8 mouse cellular contexts compared by ENCODE assay signal in genomic region chr3:88216116-88216515, GRCm38 (mm10). TPM values are rescaled to one million over a fixed set of nuclear protein-coding genes. Genes with fewer than 3 reads are reported as not detected.
A peak's percentile ranks its signal among the peaks of the same experiment; 100 is the strongest.
DNase-seq lines count a peak whose midpoint lies in the region; ATAC-seq lines count a peak whose summit lies in the region.

No protein-coding gene starts in this region.

- H3K4me3 ChIP-seq in neural tube, embryonic 11.5 days (ENCODE audit: low read depth, low read length), result peak overlapping the region; percentile 59
- peak overlapping the region; percentile 21; the same call in 1 of the 2 replicates for H3K4me3 ChIP-seq in liver, embryonic 12.5 days
- no peak overlapping the region; the same call in 1 of the 2 replicates for H3K4me3 ChIP-seq in stomach, embryonic 15.5 days (replicated peaks)

- peak overlapping the region; percentile 64 for H3K4me2 ChIP-seq in neural tube, embryonic 11.5 days (ENCODE audit: low read depth)
- H3K4me2 ChIP-seq in liver, embryonic 12.5 days, result peak overlapping the region; percentile 50
- H3K4me2 ChIP-seq in stomach, embryonic 15.5 days, result peak overlapping the region; percentile 49

- peaks cover 87% of the 10 kb centered on the region for H3K27me3 ChIP-seq in neural tube, embryonic 11.5 days (ENCODE audit: control insufficient read depth, insufficient read depth, low read length)
- H3K27me3 ChIP-seq in liver, embryonic 12.5 days (replicated peaks), result peaks cover 99% of the 10 kb centered on the region
- peaks cover 90% of the 10 kb centered on the region for H3K27me3 ChIP-seq in stomach, embryonic 15.5 days (replicated peaks)

- no peak overlapping the region for H3K27ac ChIP-seq in neural tube, embryonic 11.5 days (ENCODE audit: low read depth, low read length)
- H3K27ac ChIP-seq in liver, embryonic 12.5 days, result no peak overlapping the region
- no peak overlapping the region for H3K27ac ChIP-seq in stomach, embryonic 15.5 days

- peaks cover 16% of the 10 kb centered on the region for H3K4me1 ChIP-seq in neural tube, embryonic 11.5 days (ENCODE audit: control insufficient read depth, insufficient read depth, low read length)
- H3K4me1 ChIP-seq in liver, embryonic 12.5 days, result peaks cover 31% of the 10 kb centered on the region
- peaks cover 17% of the 10 kb centered on the region for H3K4me1 ChIP-seq in stomach, embryonic 15.5 days

- H3K9ac ChIP-seq in neural tube, embryonic 11.5 days (ENCODE audit: low read length), result peak overlapping the region; percentile 88
- no peak overlapping the region for H3K9ac ChIP-seq in liver, embryonic 12.5 days
- no peak overlapping the region for H3K9ac ChIP-seq in stomach, embryonic 15.5 days

- H3K36me3 ChIP-seq in neural tube, embryonic 11.5 days (ENCODE audit: control insufficient read depth, insufficient read depth, low read length), result peaks cover 2% of the 10 kb centered on the region; the same call in 1 of the 2 replicates
- H3K36me3 ChIP-seq in liver, embryonic 12.5 days, result no peaks in the 10 kb centered on the region
- no peaks in the 10 kb centered on the region for H3K36me3 ChIP-seq in stomach, embryonic 15.5 days

- ATAC-seq in neural tube, embryonic 11.5 days (ENCODE audit: insufficient read depth, low FRiP score, low TSS enrichment), result no peak
- ATAC-seq in liver, embryonic 12.5 days, result no peak
- no peak for ATAC-seq in stomach, embryonic 15.5 days (ENCODE audit: insufficient read depth, low FRiP score, low read depth)

- whole genome bisulfite sequencing in neural tube, embryonic 11.5 days, result 2% methylated on average over 6 of the region's 6 CpGs
- WGBS in liver, embryonic 12.5 days (ENCODE audit: insufficient replicate concordance), result 5% methylated on average over 6 of the region's 6 CpGs
- WGBS in stomach, embryonic 15.5 days, result 6% methylated on average over 6 of the region's 6 CpGs

- H3K9me3 ChIP-seq in neural tube, embryonic 11.5 days (ENCODE audit: control insufficient read depth, low read length), result no peaks in the 10 kb centered on the region
- H3K9me3 ChIP-seq in liver, embryonic 12.5 days (replicated peaks), result no peaks in the 10 kb centered on the region
- H3K9me3 ChIP-seq in stomach, embryonic 15.5 days, result no peaks in the 10 kb centered on the region

- peak; percentile 48 to 64 for DNase-seq in cerebellum, postnatal 25 days
- no peak for DNase-seq in cerebellum, adult 8-10 months
- DNase-seq in neural tube, embryonic 11.5 days (ENCODE audit: low spot score), result no peak
- no peak for DNase-seq in neural tube, embryonic 10.5 days (ENCODE audit: extremely low spot score, low spot score)
- DNase-seq in embryo, embryonic 10.5 days (ENCODE audit: low spot score), result no peak
- DNase-seq in spleen, adult 18-20 months, result no peak

RNA-seq across cellular contexts. Expression of gene Rhbg, which starts 38.4 kb away (rescaled TPM):
- polyA plus RNA-seq in neural tube, embryonic 11.5 days (2014; fragmentation: Nextera tagmentation; extraction: Ambion mirVana), result 0.27 and 1.2 TPM in 2 replicates
- 14.5 and 16.0 TPM in 2 replicates for polyA plus RNA-seq in liver, embryonic 12.5 days (2016; fragmentation: Nextera tagmentation; extraction: Ambion mirVana)
- polyA plus RNA-seq in stomach, embryonic 15.5 days (2015; fragmentation: Nextera tagmentation; extraction: Ambion mirVana), result 4.2 and 8.2 TPM in 2 replicates

Comparison
In these comparisons a context has a peak if more than half of its experiments do, and no peak if none do; other contexts are left out.
1. DNase-seq: peak in cerebellum, postnatal 25 days (2 of 2); none in cerebellum, adult 8-10 months (single experiment), neural tube, embryonic 11.5 days (single experiment), neural tube, embryonic 10.5 days (single experiment), embryo, embryonic 10.5 days (single experiment) and spleen, adult 18-20 months (0 of 2).
2. Peak in every context shown above with its lines, with median percentiles within 50 percentile points of each other: H3K4me2 ChIP-seq.